Mouse (Mus musculus): ENCODE results near the gene Plcg2. TPM values are rescaled to one million over a fixed set of nuclear protein-coding genes. Genes with fewer than 3 reads are reported as not detected.

The Plcg2 gene
- polyA plus RNA-seq (2012; ENCODE audit: insufficient read depth, insufficient read length, missing spikeins): 0.87 and 1.3 TPM in 2 replicates

DNA sequence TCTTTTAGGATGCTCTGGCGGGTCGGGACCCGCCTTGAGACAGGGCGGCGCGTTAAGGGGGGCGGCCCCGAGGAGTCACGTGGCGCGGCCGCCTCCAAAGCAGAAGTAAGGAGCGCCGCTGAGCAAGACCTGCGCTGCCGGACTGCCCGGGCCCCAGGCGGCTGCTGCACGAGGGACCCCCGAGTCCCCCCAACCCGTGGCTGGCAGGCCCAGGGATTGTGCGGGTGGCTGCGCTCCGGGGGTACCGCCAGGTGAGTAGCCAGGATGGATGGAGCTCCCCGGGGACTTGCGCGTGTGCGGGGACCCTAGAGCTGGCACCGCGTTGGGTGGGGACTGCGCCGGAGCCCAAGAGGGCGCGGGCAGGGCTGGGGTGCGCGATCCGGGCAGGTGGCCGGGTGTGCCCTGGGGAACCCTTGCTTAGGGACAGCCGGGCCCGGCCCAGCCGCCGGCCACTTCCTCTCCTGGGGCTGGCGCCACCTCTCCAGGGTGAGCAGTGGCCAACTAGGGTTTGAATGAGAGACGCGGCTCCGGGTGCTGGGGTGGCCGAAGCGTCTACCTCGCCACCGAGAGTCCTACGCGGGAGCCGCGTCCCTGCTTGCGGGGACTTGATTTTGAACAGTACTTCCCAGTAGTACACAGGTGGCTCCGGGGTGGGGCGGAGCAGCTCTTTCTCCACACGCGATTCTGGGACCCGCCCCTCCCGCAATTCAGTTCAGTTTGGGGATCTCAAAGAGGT is at the start of gene Plcg2:
TSS of gene Plcg2 (plus strand) at position 113 of the 736 bp plus-strand sequence.
- H3K4me3 ChIP-seq (ENCODE audit: insufficient read depth, low read depth, low read length): peak within 1 kb of the TSS; percentile 63
- no peaks in the 10 kb centered on the region for H3K4me1 ChIP-seq (ENCODE audit: control insufficient read depth, insufficient read depth, insufficient read length, low read length)
- no peak within 1 kb of the TSS; the same call in 1 of the 2 replicates for H3K27ac ChIP-seq (replicated peaks; ENCODE audit: low read depth, low read length)

- Histone ChIP-seq H3K4me1 (ENCODE audit: control insufficient read depth, insufficient read depth, insufficient read length, low read length) (no peaks in the 10 kb centered on the region), H3K27ac (replicated peaks; ENCODE audit: low read depth, low read length) (no peak overlapping the region), H3K4me3 (ENCODE audit: insufficient read depth, low read depth, low read length) (no peak overlapping the region)
These were observed 47.0 kb upstream of the Plcg2 start for GRCm38 (mm10) chr8:117451072-117451471.

GRCm38 (mm10) chr8:117453974-117454373 is 44.1 kb upstream of the Plcg2 start:
- H3K4me1 ChIP-seq (ENCODE audit: control insufficient read depth, insufficient read depth, insufficient read length, low read length): no peaks in the 10 kb centered on the region
- H3K27ac ChIP-seq (replicated peaks; ENCODE audit: low read depth, low read length): no peak overlapping the region
- H3K4me3 ChIP-seq (ENCODE audit: insufficient read depth, low read depth, low read length): no peak overlapping the region

DNA sequence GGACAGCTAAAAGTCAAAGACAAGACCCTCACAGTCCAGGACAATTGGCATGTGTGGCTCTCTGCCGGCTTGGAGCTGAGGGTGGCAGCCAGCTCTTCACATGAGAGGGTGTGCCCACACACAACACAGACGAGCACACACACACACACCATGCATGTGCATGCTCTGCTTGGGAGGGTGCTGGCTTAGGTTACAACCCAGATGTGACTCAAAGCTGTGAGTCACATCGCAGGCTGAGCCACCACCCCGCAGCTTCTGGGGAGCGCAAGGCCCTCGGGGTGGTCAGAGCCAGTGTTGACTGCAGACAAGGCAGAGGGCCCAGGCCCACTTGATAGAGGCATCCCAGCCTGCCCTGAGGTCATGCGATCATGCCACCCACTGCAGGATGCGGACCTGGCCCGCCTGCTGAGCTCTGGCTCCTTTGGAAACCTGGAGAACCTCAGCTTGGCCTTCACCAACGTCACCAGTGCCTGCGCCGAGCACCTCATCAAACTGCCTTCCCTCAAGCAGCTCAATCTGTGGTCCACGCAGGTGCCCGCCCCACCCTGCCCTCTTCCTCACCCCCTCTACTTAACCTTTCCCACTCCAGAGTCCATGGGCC is 43.5 kb upstream of the Plcg2 start:
- H3K4me1 ChIP-seq (ENCODE audit: control insufficient read depth, insufficient read depth, insufficient read length, low read length): no peaks in the 10 kb centered on the region
- H3K27ac ChIP-seq (replicated peaks; ENCODE audit: low read depth, low read length): no peak overlapping the region
- no peak overlapping the region for H3K4me3 ChIP-seq (ENCODE audit: insufficient read depth, low read depth, low read length)

- Histone ChIP-seq H3K4me1 (ENCODE audit: control insufficient read depth, insufficient read depth, insufficient read length, low read length) (no peaks in the 10 kb centered on the region), H3K27ac (replicated peaks; ENCODE audit: low read depth, low read length) (no peak overlapping the region), H3K4me3 (ENCODE audit: insufficient read depth, low read depth, low read length) (no peak overlapping the region)
These were observed 42.4 kb upstream of the Plcg2 start for GRCm38 (mm10) chr8:117455701-117456100.

DNA sequence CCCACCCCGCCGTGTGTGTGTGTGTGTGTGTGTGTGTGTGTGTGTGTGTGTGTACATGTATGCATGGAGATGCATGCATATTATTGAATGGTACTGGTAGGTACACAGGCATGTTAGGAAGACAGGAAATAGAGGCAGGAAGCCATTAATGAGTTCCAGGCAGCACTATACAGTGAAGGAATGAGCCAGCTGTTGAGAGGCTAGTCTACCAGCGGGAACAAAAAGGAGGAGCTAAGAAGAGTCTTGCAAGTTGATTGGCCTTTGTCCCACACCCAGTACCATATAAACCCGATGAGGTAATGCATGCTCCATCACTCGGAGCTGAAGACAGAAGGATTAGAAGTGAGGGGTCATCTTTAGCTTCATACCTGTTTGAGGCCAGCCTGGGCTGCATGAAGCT is 39.7 kb upstream of the Plcg2 start:
- Histone ChIP-seq H3K4me3 (ENCODE audit: insufficient read depth, low read depth, low read length) (no peak overlapping the region), H3K4me1 (ENCODE audit: control insufficient read depth, insufficient read depth, insufficient read length, low read length) (no peaks in the 10 kb centered on the region), H3K27ac (replicated peaks; ENCODE audit: low read depth, low read length) (no peak overlapping the region)

GRCm38 (mm10) chr8:117462701-117463284 is 35.3 kb upstream of the Plcg2 start:
- no peaks in the 10 kb centered on the region for H3K4me1 ChIP-seq (ENCODE audit: control insufficient read depth, insufficient read depth, insufficient read length, low read length)
- no peak overlapping the region for H3K4me3 ChIP-seq (ENCODE audit: insufficient read depth, low read depth, low read length)
- H3K27ac ChIP-seq (replicated peaks; ENCODE audit: low read depth, low read length): no peak overlapping the region

DNA sequence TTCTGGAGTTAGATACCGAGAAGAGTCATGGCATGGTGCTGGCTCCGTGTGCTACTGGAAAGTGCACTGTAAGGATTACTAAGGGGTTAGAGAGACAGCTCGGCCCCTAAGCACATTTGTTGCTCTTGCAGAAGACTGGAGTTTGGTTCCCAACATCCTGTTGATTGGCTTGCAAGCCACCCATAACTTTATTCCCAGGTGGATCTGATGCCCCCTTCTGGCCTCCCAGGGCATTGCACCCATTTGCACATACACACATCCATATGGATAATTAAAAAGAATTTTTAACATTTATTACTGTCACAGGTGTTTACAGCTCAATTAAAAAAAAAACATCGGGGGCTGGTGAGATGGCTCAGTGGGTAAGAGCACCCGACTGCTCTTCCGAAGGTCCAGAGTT is 33.6 kb upstream of the Plcg2 start:
- Histone ChIP-seq H3K4me1 (ENCODE audit: control insufficient read depth, insufficient read depth, insufficient read length, low read length) (no peaks in the 10 kb centered on the region), H3K4me3 (ENCODE audit: insufficient read depth, low read depth, low read length) (no peak overlapping the region), H3K27ac (replicated peaks; ENCODE audit: low read depth, low read length) (no peak overlapping the region)

DNA sequence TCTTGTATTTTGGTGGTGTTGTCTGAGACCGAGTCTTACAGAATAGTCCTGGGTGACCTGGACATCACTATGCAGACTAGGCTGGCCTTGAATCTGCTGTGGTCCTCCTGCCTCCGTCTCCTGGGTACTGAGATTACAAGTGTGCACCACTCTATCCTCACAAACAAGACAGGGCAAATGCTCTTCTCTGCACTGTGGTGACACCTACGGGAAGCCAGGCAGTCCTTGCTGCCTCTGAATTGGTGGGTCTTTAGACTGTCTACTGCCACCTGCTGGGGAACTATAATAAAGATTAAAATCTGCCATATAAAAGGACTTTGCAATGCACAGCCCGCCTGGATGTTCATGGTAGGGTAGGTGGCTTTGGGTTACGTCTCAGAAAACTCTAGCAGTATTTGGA is 32.8 kb upstream of the Plcg2 start:
- Histone ChIP-seq H3K4me3 (ENCODE audit: insufficient read depth, low read depth, low read length) (no peak overlapping the region), H3K4me1 (ENCODE audit: control insufficient read depth, insufficient read depth, insufficient read length, low read length) (no peaks in the 10 kb centered on the region), H3K27ac (replicated peaks; ENCODE audit: low read depth, low read length) (no peak overlapping the region)

DNA sequence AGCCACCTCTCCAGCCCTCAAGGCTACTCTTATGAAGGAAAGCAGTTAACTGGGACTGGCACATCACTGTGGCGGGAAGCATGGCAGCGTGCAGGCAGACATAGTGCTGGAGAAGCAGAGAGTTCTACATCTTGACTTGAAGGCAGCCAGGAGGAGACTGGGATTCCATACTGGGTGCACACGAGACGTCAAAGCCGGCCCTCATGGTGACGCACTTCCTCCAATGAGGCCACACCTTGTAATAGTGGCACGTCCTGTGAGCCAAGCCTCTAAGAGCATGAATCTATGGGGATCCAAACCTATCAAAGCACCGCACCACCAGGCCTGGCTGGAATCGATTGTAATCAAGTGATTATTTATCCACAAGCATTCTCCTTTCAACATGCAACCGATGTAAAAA is 30.6 kb upstream of the Plcg2 start:
- no peaks in the 10 kb centered on the region for H3K4me1 ChIP-seq (ENCODE audit: control insufficient read depth, insufficient read depth, insufficient read length, low read length)
- no peak overlapping the region for H3K27ac ChIP-seq (replicated peaks; ENCODE audit: low read depth, low read length)
- no peak overlapping the region for H3K4me3 ChIP-seq (ENCODE audit: insufficient read depth, low read depth, low read length)

GRCm38 (mm10) chr8:117469431-117470341 is 28.4 kb upstream of the Plcg2 start:
- Histone ChIP-seq H3K4me3 (ENCODE audit: insufficient read depth, low read depth, low read length) (no peak overlapping the region), H3K4me1 (ENCODE audit: control insufficient read depth, insufficient read depth, insufficient read length, low read length) (no peaks in the 10 kb centered on the region), H3K27ac (replicated peaks; ENCODE audit: low read depth, low read length) (no peak overlapping the region)

GRCm38 (mm10) chr8:117470342-117470781 is 27.7 kb upstream of the Plcg2 start:
- Histone ChIP-seq H3K4me3 (ENCODE audit: insufficient read depth, low read depth, low read length) (no peak overlapping the region), H3K4me1 (ENCODE audit: control insufficient read depth, insufficient read depth, insufficient read length, low read length) (no peaks in the 10 kb centered on the region), H3K27ac (replicated peaks; ENCODE audit: low read depth, low read length) (no peak overlapping the region)

GRCm38 (mm10) chr8:117471174-117471573 is 26.9 kb upstream of the Plcg2 start:
- no peaks in the 10 kb centered on the region for H3K4me1 ChIP-seq (ENCODE audit: control insufficient read depth, insufficient read depth, insufficient read length, low read length)
- H3K27ac ChIP-seq (replicated peaks; ENCODE audit: low read depth, low read length): no peak overlapping the region
- no peak overlapping the region for H3K4me3 ChIP-seq (ENCODE audit: insufficient read depth, low read depth, low read length)

DNA sequence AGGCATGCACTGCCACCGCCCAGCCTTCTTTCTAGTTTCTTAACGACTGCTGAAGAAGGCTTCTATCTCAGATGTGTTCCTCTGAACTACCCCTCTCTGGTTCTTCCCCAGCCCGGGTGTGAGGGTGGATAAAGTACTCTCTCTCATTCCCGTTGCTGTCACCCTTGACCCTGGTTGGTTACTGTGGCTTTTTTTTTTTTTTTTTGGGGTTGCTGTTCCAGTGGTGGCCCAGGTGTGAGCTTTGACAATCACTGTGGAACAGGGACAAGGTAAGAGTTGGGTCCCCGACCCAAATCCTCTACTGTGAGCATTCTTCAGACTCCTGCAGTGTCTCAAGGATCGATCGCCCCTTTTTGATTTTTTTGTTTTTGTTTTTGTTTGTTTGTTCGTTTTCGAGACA is 26.4 kb upstream of the Plcg2 start:
- H3K4me3 ChIP-seq (ENCODE audit: insufficient read depth, low read depth, low read length): no peak overlapping the region
- no peak overlapping the region for H3K27ac ChIP-seq (replicated peaks; ENCODE audit: low read depth, low read length)
- H3K4me1 ChIP-seq (ENCODE audit: control insufficient read depth, insufficient read depth, insufficient read length, low read length): no peaks in the 10 kb centered on the region

GRCm38 (mm10) chr8:117472332-117472731 is 25.8 kb upstream of the Plcg2 start:
- no peak overlapping the region for H3K27ac ChIP-seq (replicated peaks; ENCODE audit: low read depth, low read length)
- H3K4me1 ChIP-seq (ENCODE audit: control insufficient read depth, insufficient read depth, insufficient read length, low read length): no peaks in the 10 kb centered on the region
- H3K4me3 ChIP-seq (ENCODE audit: insufficient read depth, low read depth, low read length): no peak overlapping the region
